Mouse (Mus musculus) heart, embryonic 13.5 days (tissue): ENCODE data around the gene Crb2. TPM values are rescaled to one million over a fixed set of nuclear protein-coding genes. Genes with fewer than 3 reads are reported as not detected.

ENCODE experiments used
- ATAC-seq: fragments of 200-750 bp; cut with Nextera tagmentation; 2 replicates; pipeline ENCODE4 v1.8.0; 2017; ENCODE audit warnings: moderate TSS enrichment; ENCODE audit not compliant: insufficient number of reproducible peaks, low FRiP score, low TSS enrichment; ENCODE audit errors: extremely low read depth
- H3K27ac ChIP-seq: fragments of 300-500 bp; sonication (generic); replicated peaks from 2 replicates; pipeline ENCODE4 v1.5.1; 2015; ENCODE audit warnings: moderate library complexity, mild to moderate bottlenecking, inconsistent platforms
- H3K27me3 ChIP-seq: fragments of 300-500 bp; sonication (generic); replicated peaks from 2 replicates; pipeline ENCODE4 v1.6.1; 2015; ENCODE audit warnings: mild to moderate bottlenecking, inconsistent platforms
- H3K36me3 ChIP-seq: fragments of 300-500 bp; sonication (generic); 2 replicates; pipeline ENCODE4 v1.6.1; 2015; ENCODE audit warnings: mild to moderate bottlenecking, inconsistent platforms
- H3K4me1 ChIP-seq: fragments of 300-500 bp; sonication (generic); 2 replicates; pipeline ENCODE4 v1.6.1; 2015; ENCODE audit warnings: inconsistent platforms
- H3K4me2 ChIP-seq: fragments of 300-500 bp; sonication (generic); 2 replicates; pipeline ENCODE4 v1.6.1; 2015; ENCODE audit warnings: inconsistent platforms, mild to moderate bottlenecking, moderate library complexity
- H3K4me3 ChIP-seq: fragments of 300-500 bp; sonication (generic); 2 replicates; pipeline ENCODE4 v1.5.1; 2015; ENCODE audit warnings: moderate library complexity, mild to moderate bottlenecking, inconsistent platforms
- H3K9ac ChIP-seq: fragments of 300-500 bp; sonication (generic); 2 replicates; pipeline ENCODE4 v1.6.1; 2015; ENCODE audit warnings: inconsistent platforms, mild to moderate bottlenecking, moderate library complexity
- H3K9me3 ChIP-seq: fragments of 300-500 bp; sonication (generic); 2 replicates; pipeline ENCODE4 v1.6.1; 2016; ENCODE audit warnings: inconsistent platforms
- WGBS: fragments of 180-500 bp; shearing (Covaris S2); methylation state at CpG from one replicate; pipeline ENCODE4 v1.1.7; 2015; ENCODE audit warnings: mixed read lengths; 5-methylcytosine and 5-hydroxymethylcytosine counted together
- polyA plus RNA-seq: library from polyadenylated mRNA; unstranded; fragments of >200 nt; fragmentation: Nextera tagmentation; extraction: Ambion mirVana; gene quantifications from 2 replicates; pipeline ENCODE4 v1.2.1, GENCODE M21; 2015

Crb2 gene
- polyA plus RNA-seq, 1 experiment from 2014 or later, result 4.0 TPM

- no peak overlapping the region for H3K4me2 ChIP-seq
- H3K9ac ChIP-seq, result no peak overlapping the region
- no peaks in the 10 kb centered on the region for H3K9me3 ChIP-seq
- H3K36me3 ChIP-seq, result peaks cover 11% of the 10 kb centered on the region; the same call in 1 of the 2 replicates
- no peak overlapping the region for H3K4me3 ChIP-seq
- no peak overlapping the region for H3K27ac ChIP-seq
- peaks cover 9% of the 10 kb centered on the region for H3K4me1 ChIP-seq
- no peaks in the 10 kb centered on the region for H3K27me3 ChIP-seq
- WGBS, result 46% methylated on average over 4 of the region's 4 CpGs
- no peak for ATAC-seq
Observed at GRCm38 (mm10) chr2:37802610-37803212, 26.7 kb downstream of the Crb2 start.

GRCm38 (mm10) chr2:37811682-37812081 is 35.6 kb downstream of the Crb2 start:
- H3K36me3 ChIP-seq, result peaks cover 15% of the 10 kb centered on the region
- no peak; the same call in 1 of the 2 replicates for ATAC-seq
- H3K27me3 ChIP-seq, result no peaks in the 10 kb centered on the region
- H3K4me3 ChIP-seq, result no peak overlapping the region
- no peaks in the 10 kb centered on the region for H3K9me3 ChIP-seq
- H3K27ac ChIP-seq, result no peak overlapping the region
- H3K4me1 ChIP-seq, result peaks cover 17% of the 10 kb centered on the region
- no peak overlapping the region for H3K9ac ChIP-seq
- H3K4me2 ChIP-seq, result no peak overlapping the region
- 73% methylated on average over 2 of the region's 2 CpGs for WGBS

DNA sequence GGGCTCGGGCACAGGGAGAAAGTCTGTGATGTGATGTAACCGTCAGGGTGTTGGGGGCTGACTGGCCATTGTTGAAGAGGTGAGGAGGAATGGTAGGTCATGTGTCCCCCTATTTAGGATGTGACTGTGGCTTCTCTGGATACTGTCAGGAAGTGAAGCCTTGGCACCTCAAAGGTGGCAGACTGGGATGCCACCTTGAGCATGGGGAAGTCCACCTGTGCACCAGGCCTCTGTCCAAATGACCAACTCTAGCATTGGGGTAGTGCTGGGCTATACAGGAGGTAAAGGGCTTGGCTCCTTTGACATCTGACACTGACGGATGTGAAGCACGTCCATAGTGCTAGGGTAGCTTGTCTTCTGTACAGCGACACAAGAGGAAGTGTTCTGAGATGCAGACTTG is 36.4 kb downstream of the Crb2 start:
- H3K36me3 ChIP-seq, result peaks cover 15% of the 10 kb centered on the region
- H3K4me2 ChIP-seq, result no peak overlapping the region
- no peak overlapping the region for H3K9ac ChIP-seq
- 89% methylated on average over 5 of the region's 5 CpGs for WGBS
- H3K27me3 ChIP-seq, result no peaks in the 10 kb centered on the region
- H3K27ac ChIP-seq, result no peak overlapping the region
- no peak for ATAC-seq
- peaks cover 23% of the 10 kb centered on the region for H3K4me1 ChIP-seq
- no peak overlapping the region for H3K4me3 ChIP-seq
- H3K9me3 ChIP-seq, result no peaks in the 10 kb centered on the region

- H3K36me3 ChIP-seq, result peaks cover 8% of the 10 kb centered on the region
- WGBS, result 72% methylated on average over 8 of the region's 8 CpGs
- ATAC-seq, result no peak
- no peak overlapping the region for H3K27ac ChIP-seq
- H3K27me3 ChIP-seq, result no peaks in the 10 kb centered on the region
- H3K4me1 ChIP-seq, result peaks cover 31% of the 10 kb centered on the region
- no peak overlapping the region for H3K9ac ChIP-seq
- H3K4me2 ChIP-seq, result no peak overlapping the region
- H3K4me3 ChIP-seq, result no peak overlapping the region
- no peaks in the 10 kb centered on the region for H3K9me3 ChIP-seq
Observed at GRCm38 (mm10) chr2:37814820-37815361, 38.8 kb downstream of the Crb2 start.

DNA sequence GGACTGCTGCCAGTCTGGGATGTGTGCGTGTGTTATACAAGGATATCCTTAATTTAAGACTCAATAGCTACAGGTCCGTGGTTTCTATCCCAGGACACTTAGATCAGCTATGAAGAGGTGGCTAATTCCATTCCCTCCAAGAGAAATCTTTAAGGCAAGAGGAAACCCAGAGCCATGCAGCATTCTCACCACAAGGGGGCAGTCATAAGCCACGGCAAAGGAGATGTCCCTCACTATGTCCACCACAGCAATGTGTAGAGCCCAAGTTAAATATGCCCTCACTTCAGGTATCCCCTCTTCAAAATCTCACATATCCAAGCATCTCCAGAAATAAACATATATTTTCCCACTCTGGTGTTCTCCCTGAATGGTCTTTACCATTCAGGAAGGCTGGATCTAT is 39.6 kb downstream of the Crb2 start:
- Histone ChIP-seq H3K4me1 (peaks cover 33% of the 10 kb centered on the region), H3K9ac (no peak overlapping the region), H3K36me3 (peaks cover 8% of the 10 kb centered on the region), H3K4me2 (no peak overlapping the region), H3K4me3 (no peak overlapping the region), H3K9me3 (no peaks in the 10 kb centered on the region), H3K27ac (no peak overlapping the region), H3K27me3 (no peaks in the 10 kb centered on the region)
- no peak for ATAC-seq
- 10% methylated on average over 3 of the region's 3 CpGs for WGBS

DNA sequence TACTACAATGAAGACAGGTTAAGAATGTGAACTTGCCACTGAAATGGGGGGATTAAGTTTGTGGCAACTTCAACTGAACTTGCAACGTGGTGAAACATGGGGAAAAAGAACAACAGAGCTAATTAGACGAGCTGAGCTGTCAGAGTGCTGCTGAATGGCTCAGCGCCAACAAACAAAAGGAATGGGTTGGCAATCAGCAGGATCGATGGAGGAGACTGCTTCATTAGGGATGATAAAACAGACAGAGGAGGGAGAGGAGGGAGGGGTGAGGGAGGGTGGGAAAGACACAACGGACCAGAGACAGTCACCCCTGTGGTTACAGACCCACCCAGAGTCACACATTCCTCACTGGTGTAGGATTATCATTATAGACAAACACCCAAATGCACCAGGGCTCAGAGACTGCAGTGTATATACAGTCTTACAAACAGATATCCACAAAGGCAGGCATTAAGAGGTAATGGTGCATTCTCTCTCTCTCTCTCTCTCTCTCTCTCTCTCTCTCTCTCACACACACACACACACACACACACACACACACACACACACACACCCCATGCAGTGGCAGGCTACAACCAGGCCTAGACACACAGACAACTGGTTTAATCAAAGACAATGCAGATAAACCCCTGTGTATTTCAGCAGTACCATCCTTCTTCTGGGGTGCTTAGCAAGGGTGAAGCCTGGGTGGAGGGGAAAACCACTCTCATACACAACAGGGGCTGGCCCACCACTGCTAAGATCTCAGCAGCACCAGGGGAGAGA is 42.9 kb downstream of the Crb2 start:
- Histone ChIP-seq H3K4me3 (no peak overlapping the region), H3K27ac (no peak overlapping the region), H3K4me1 (peaks cover 24% of the 10 kb centered on the region), H3K36me3 (no peaks in the 10 kb centered on the region), H3K9me3 (no peaks in the 10 kb centered on the region), H3K4me2 (no peak overlapping the region), H3K9ac (no peak overlapping the region), H3K27me3 (no peaks in the 10 kb centered on the region)
- ATAC-seq, result no peak
- WGBS, result 29% methylated on average over 5 of the region's 5 CpGs

- Histone ChIP-seq H3K27ac (no peak overlapping the region), H3K4me3 (no peak overlapping the region), H3K36me3 (no peaks in the 10 kb centered on the region), H3K4me2 (no peak overlapping the region), H3K27me3 (no peaks in the 10 kb centered on the region), H3K9ac (no peak overlapping the region), H3K4me1 (peaks cover 24% of the 10 kb centered on the region), H3K9me3 (no peaks in the 10 kb centered on the region)
- ATAC-seq, result no peak
- WGBS, result 55% methylated on average over 4 of the region's 4 CpGs
Observed at GRCm38 (mm10) chr2:37819526-37820152, 43.6 kb downstream of the Crb2 start.

DNA sequence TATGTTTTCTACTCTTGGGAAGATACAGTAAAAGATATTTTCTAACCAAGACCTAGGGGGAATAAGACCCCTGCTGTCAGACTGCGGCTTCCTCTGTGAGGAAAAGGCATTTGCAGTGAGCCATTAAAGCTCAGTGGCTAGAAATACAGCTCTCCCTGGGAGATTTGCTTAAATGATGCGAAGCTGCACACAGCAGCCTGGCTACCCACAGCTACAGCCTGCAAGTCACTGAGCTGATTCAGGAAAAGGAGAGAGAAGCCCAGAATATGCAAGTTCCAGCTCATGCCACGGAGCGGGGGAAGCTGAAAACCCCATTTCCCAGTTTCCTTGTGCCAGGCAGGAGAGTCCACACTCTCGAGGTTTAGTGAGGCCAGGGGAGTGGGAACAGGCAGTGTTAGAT is 46.1 kb downstream of the Crb2 start:
- ATAC-seq, result no peak
- Histone ChIP-seq H3K36me3 (no peaks in the 10 kb centered on the region), H3K9ac (no peak overlapping the region), H3K4me3 (no peak overlapping the region), H3K9me3 (no peaks in the 10 kb centered on the region), H3K4me2 (no peak overlapping the region), H3K4me1 (peaks cover 12% of the 10 kb centered on the region), H3K27me3 (0 out of 2 replicates have a peak, but pooled peaks cover 3% of the 10 kb centered on the region), H3K27ac (no peak overlapping the region)
- 74% methylated on average over 5 of the region's 5 CpGs for WGBS

DNA sequence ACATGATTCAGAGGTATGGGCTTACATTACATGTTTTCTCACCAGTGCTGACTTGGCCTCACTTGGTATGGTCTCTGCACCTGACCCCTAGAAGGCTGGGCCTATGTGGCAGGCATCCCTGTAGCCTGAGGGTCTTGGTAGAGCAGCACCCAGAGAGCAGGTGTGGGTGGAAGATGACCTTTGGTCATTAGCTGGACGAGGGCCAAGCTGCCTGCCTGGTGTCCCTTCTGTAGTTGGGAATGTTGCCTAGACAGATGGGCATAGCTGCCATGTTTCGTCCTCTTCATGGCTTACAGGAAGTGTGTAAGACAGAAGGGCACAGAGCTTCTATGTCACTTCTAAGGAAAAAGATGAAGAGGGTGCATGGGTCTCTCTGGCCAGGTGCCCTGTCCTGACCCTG is 47.8 kb downstream of the Crb2 start:
- ATAC-seq, result no peak
- Histone ChIP-seq H3K4me2 (no peak overlapping the region), H3K36me3 (no peaks in the 10 kb centered on the region), H3K27ac (no peak overlapping the region), H3K9ac (no peak overlapping the region), H3K4me1 (peaks cover 10% of the 10 kb centered on the region), H3K27me3 (0 out of 2 replicates have a peak, but pooled peaks cover 3% of the 10 kb centered on the region), H3K4me3 (no peak overlapping the region), H3K9me3 (no peaks in the 10 kb centered on the region)
- WGBS, result 76% methylated on average over 2 of the region's 2 CpGs

GRCm38 (mm10) chr2:37829758-37830275 is 53.8 kb downstream of the Crb2 start:
- ATAC-seq, result no peak
- Histone ChIP-seq H3K4me1 (peaks cover 34% of the 10 kb centered on the region), H3K27me3 (0 out of 2 replicates have a peak, but pooled peaks cover 3% of the 10 kb centered on the region), H3K4me3 (no peak overlapping the region), H3K4me2 (no peak overlapping the region), H3K9me3 (no peaks in the 10 kb centered on the region), H3K36me3 (no peaks in the 10 kb centered on the region), H3K9ac (no peak overlapping the region), H3K27ac (no peak overlapping the region)
- WGBS, result 44% methylated on average over 9 of the region's 9 CpGs

GRCm38 (mm10) chr2:37832253-37832652 is 56.2 kb downstream of the Crb2 start:
- no peak for ATAC-seq
- Histone ChIP-seq H3K4me2 (no peak overlapping the region), H3K4me3 (no peak overlapping the region), H3K4me1 (peaks cover 34% of the 10 kb centered on the region), H3K36me3 (no peaks in the 10 kb centered on the region), H3K9me3 (no peaks in the 10 kb centered on the region), H3K9ac (no peak overlapping the region), H3K27me3 (no peaks in the 10 kb centered on the region), H3K27ac (no peak overlapping the region)
- WGBS, result 61% methylated on average over 10 of the region's 10 CpGs
